Comparison of ENCODE assay signal across 8 mouse cellular contexts in the genomic region with DNA sequence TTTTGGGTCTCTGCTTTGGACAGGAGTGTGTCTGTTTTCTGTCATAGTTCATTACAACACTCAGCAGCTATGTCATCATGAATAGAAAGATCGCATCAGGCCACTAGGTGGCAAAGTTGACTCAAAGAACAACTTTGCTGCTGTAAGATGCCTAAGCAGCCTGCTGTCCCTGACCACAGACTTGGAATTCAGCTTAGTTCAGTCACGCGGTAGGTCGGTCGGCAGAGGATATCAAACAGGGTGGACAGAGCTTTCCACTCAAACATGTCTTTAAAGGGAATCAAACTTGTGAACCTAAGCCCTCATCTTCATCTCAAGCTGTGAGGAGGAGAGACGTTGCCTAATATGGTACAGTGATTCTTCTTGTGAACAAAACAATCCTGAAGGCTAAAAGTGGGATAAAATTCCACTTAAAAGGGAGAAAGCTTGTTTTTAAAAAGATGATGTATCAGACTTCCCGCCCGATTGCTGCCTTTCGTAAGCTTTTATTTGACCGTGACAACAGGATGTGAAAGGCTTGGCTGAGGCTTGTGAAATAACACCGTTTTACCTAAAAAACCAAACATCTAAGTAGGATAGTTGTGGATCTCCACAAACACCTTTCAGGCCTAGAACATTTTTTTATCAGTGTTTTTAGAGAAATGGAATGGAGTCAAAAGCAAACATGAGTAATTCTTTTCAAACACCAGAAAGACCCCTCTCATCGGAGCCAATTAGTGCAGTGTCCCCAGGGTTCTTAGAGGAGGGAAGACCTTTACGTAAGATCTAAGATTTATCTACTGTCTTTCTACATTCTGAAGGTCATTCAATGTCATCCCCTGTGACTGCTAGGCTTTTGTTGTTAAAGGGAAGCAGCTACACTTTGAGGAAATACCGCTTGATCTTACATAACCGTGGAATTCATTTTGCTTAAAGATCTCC.
DNase-seq lines count a peak whose midpoint lies in the region; ATAC-seq and TF ChIP-seq lines count a peak whose summit lies in the region.

No protein-coding gene starts in this region.

- H3K27me3 ChIP-seq in spleen, adult 2 months (ENCODE audit: control insufficient read depth, insufficient read depth, low read length) = no peaks in the 10 kb centered on the region

- no peaks in the 10 kb centered on the region for H3K4me1 ChIP-seq in spleen, adult 2 months (ENCODE audit: control insufficient read depth, insufficient read depth, insufficient read length)

- ATAC-seq in megakaryocyte progenitor cell, adult 5-6 weeks (replicated peaks; ENCODE audit: poor library complexity) = peak; percentile 87

- DNase-seq in spleen, adult 2 months (ENCODE audit: low read depth in 1 of 2, low spot score in 2 of 2) = peak; percentile 26 to 52
- no peak for DNase-seq in spleen, adult 12 weeks (ENCODE audit: low spot score)
- DNase-seq in embryo, embryonic 10 days (ENCODE audit: low spot score) = peak; percentile 88
- DNase-seq in gastrocnemius, postnatal 14 days = peak; percentile 56
- DNase-seq in hindlimb bud, embryonic 11.5 days (ENCODE audit: extremely low spot score, low read depth, low spot score) = peak; percentile 39
- DNase-seq in left cerebral cortex, adult 11 months (ENCODE audit: low spot score) = peak; percentile 63
- peak; percentile 70 for DNase-seq in right cerebral cortex, postnatal 14 days

- H3K27ac ChIP-seq in spleen, adult 2 months (ENCODE audit: insufficient read depth, low read length) = no peak overlapping the region

- TF ChIP-seq POLR2A in spleen, adult 2 months (IDR thresholded peaks at IDR 0.05; ENCODE audit: low read depth, low read length) = no peak

- TF ChIP-seq CTCF in spleen, adult 2 months (IDR thresholded peaks at IDR 0.05; ENCODE audit: extremely low read depth, insufficient read depth, insufficient read length, insufficient replicate concordance) = peak; percentile 33; the same call in 1 of the 2 replicates

- intact Hi-C loops in gastrocnemius, postnatal 14 days (cut with DNase I; ENCODE audit: low total_unique reads) = loop anchor here (10.0 kb wide), 1 partner anchor 462 kb away; no protein-coding TSS in a partner anchor

- WGBS in spleen, adult 2 months = 51% methylated on average over 15 of the region's 15 CpGs

- H3K4me3 ChIP-seq in spleen, adult 2 months (ENCODE audit: extremely low read depth, insufficient read depth, insufficient read length) = no peak overlapping the region

- H3K36me3 ChIP-seq in spleen, adult 2 months (ENCODE audit: control insufficient read depth, insufficient read depth, low read length) = no peaks in the 10 kb centered on the region
